Mouse (Mus musculus) ES-Bruce4 (cell line): ENCODE results near the gene Mxra8.

Experiments used
- CTCF ChIP-seq: IDR thresholded peaks from one replicate; pipeline ENCODE4 v1.8.1; 2011; ENCODE audit warnings: low read depth, low read length
- POLR2A ChIP-seq: IDR thresholded peaks from one replicate; pipeline ENCODE4 v1.8.1; 2011; ENCODE audit warnings: low read length; ENCODE audit not compliant: insufficient read depth

GRCm38 (mm10) chr4:155821025-155821424 is 18.5 kb upstream of the Mxra8 start:
- TF ChIP-seq CTCF (peak; percentile 1), POLR2A (no peak)
